Mouse (Mus musculus) adrenal gland, postnatal 4 days (tissue): ENCODE measurements around the gene Drg1. TPM values are rescaled to one million over a fixed set of nuclear protein-coding genes. Genes with fewer than 3 reads are reported as not detected.

Experiments
- DNase-seq, 2 experiments: peaks; one replicate each; pipeline ENCODE4 v3.0.0; 2021 to 2022; ENCODE audit warnings: low spot score in 2 of 2, mixed read lengths in 2 of 2
- total RNA-seq, 2 experiments: library from RNA; stranded (reverse); gene quantifications; 2 replicates each; pipeline ENCODE4 v1.2.3; 2021

Drg1 gene
- total RNA-seq, 2 experiments from 2014 or later = 116 to 117 TPM

DNA sequence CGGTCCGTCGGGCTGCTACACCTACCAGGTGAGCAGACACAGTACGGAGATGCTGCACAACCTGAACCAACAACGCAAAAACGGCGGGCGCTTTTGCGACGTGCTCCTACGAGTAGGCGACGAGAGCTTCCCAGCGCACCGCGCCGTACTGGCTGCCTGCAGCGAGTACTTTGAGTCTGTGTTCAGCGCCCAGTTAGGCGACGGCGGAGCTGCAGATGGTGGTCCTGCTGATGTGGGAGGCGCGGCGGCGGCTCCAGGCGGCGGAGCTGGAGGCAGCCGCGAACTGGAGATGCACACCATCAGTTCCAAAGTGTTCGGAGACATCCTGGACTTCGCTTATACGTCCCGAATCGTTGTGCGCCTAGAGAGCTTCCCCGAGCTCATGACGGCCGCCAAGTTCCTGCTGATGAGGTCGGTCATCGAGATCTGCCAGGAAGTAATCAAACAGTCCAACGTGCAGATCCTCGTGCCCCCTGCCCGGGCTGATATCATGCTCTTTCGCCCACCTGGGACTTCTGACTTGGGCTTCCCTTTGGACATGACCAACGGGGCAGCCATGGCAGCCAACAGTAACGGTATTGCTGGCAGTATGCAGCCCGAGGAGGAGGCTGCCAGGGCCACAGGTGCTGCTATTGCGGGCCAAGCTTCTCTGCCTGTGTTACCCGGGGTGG is 24.6 kb upstream of the Drg1 start:
- DNase-seq = no peak

DNA sequence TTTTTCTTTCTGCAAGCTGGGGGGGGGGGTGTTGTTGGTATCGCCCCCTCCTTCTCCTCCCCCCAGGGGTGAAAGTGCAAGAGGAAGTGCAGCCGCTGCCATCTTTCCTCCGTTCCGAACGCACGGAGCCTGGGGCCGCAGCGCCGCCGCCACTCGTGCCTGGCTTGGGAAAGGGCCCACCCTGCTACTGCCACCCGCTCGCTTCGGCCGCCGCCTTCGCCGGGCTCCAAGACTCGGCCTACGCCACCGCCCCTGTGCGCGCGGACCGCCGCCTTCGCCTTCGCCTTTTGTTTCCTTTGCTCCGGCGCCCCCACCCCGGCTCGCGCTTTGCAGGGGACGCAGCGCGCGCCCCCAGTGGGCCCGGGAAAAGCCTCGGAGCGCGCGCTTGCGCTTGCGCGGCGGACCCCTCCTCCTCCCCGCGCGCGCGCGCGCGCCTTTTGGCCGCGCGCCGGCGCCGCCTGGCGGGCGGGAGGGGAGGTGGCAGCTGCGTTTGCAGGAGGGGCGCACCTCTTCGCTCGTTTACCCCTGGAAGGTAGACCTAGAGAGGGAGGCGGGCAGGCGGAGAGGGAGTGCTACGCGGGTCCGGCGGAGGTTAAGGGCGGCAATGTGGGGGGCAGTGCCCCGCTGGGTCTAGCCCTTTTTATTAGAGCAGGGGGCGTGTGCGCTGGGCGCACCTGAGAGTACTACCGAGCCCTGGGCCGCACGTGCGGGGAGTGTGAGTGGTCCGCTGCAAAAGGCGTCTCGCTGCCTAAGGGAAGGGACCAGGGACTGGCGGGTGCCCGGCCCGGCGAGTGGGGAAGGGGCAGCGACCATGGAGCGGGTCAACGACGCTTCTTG is 23.8 kb upstream of the Drg1 start:
- DNase-seq = peak; percentile 68 to 74

DNA sequence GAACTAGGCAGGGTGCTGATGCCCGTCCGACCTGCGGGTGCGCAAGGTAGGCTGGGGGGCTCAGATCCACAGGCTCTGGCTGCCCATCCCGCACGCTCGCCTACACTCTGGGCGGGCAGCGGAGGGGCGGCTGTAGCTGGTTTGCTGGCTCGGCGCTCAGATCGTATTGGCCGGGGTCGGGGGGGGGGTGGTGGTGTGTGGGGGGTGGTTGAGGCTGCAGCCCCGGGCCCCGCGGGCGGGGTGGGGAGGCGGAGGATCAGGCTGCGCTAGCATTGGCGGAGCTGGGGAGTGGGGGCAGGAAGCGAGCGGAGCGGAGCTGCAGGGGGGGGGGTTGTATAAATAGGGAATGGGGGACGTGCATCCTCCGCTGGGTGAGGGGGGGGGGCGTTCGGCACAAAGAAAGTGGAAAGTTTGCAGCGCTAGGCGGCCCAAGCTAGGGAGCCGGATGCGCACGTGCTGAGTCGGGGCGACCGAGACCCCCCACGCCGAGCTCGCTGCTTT is 23.1 kb upstream of the Drg1 start:
- peak; percentile 54 to 75 for DNase-seq

DNA sequence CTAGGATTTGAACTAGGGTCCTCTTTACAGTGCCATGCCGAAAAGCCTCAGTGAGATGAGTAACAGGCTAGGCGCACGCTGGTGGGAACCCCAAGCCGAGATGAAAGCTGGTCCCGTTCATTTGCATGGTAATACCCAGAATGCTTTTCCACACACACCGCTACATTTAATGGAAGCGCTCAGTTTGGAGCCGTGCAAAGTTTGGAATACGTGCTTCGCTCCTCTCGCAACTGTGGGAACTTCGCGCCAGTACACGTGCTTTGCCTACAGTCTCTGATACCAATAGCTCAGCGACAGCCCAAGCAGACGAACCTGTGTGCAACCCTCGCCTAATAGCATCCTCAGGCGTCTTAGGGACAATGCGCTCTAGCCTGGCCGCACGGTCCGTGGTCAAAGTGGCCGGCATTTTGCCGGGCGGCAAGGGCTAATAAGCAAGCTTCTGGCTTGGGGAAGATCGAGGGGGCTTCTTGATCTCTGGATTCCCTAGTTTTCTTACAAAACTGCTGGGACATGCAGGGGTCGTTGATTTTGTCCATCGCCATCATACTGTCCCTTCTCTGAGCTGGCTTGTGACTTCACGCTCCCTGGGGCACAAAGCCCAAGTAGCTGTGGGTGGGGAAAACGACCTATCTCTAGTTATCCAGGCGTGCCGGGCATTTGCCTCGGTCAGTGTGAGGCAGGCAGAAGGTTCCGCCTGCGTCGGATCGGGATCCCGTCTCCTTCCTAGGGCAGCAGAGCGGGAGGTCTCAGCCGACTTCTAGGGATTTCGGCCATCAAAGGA is 22.5 kb upstream of the Drg1 start, which contains the start of gene Patz1:
Patz1 (plus strand) TSS at position 354 of the 781 bp plus-strand sequence.
- peak in 1 of 2 experiments; percentile 28 for DNase-seq

DNA sequence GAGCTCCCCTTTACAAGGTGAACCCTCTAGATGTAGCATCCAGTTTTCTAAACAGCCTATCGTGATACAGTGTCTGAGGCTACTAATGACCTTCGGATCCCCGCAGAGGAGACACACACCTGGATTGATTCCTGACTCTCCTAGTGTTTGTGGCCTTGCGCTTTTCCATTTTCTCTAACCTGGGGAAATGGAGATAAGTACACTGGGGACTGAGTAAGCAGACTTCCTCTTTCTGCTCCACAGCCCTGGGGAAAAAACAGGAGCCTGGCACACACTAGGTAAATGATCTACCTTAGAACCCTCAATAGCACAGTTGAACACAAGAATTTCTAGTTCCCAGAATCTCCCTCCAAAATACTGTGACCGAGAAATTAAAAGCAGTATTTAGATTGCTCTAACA is 21.7 kb upstream of the Drg1 start:
- no peak for DNase-seq

DNA sequence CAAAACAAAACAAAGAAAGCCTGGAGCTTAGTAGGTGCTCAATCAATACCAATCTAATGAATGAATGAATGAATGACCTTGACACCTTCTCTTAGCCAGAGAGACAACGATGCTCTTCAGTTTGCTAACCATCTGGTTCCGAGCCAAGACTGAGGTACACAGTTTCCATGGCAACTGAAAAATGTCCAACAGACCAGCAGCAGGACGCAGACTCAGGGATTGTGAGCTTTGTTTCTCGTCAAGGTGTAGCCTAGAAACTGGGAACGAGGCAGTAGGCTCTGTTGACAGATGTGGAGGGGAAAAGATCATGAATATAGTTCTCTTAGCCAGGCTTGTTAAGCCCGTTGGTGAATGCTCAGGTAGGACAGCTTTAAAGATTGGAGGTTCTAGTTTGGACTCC is 20.9 kb upstream of the Drg1 start:
- no peak for DNase-seq

DNA sequence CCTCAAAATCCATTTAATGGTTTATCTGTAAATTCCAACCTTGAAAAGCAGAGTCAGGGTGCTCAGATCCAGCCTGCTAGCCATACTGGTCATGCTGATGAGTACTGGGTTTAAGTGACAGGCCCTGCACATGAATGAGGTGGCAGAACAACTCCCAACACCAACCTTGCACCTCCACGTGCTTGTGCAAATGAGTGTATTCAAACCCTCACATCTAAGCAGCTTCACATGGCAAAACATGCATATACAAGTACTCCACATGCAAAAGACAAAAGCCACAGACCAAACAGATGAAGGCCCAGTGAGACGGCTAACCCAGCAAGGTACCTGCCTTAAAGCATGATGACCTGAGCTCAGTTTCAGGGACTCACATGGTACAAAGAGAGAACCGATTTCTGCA is 19.7 kb upstream of the Drg1 start:
- no peak for DNase-seq

DNA sequence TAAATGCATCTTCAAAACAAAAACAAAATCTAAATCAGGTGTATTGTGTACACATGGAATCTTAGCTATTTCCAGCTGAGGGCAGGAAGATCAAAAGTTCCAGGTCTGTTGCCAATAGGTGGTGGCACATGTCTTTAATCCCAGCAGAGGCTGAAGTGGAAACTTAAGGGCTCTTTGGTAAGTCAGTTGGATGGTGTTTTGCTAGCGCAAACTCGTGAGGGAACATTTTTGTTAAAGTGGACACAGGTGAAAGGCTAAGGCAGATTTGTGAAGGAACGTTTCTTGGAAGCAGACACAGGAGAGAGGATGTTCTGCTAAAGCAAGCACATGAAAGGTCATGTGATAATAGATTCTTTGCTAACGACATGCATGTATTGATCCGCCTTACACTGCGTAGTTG is 17.4 kb upstream of the Drg1 start:
- no peak for DNase-seq

DNA sequence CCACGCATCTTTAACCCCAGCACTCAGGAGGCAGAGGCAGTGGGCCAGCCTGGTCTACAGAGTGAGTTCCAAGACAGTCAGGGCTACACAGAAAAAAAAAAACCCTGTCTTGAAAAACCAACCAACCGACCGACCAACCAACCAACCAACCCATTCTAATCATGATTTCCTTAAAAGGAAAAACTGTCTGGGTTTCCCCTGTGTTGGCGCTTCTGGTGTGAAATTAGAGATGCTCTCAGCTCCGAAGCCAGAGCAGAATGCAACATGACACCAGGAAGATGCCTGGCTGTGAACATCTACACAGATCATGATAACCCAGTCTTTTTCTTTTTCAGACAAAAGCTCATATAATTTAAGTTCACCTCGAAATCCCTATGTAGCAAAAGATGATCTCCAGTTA is 16.7 kb upstream of the Drg1 start:
- no peak for DNase-seq

DNA sequence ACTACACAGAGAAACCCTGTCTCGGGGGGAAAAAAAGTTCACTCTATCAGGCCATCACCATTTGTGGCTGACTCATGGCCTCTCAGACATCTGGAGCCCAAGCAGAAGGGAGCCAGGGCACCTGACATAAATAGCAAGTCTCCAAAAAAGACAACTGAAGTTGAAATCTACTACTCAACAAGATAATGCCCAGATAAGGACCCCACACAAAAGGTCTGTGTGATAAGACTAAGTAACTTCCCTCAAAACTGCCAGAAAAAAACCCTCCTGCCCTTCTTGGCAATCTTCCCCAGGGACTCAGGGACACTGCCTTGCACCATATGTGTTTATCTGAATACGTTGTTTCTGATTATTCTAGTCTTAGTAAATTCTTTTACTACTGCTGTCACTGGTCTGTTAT is 13.5 kb upstream of the Drg1 start:
- DNase-seq = no peak

DNA sequence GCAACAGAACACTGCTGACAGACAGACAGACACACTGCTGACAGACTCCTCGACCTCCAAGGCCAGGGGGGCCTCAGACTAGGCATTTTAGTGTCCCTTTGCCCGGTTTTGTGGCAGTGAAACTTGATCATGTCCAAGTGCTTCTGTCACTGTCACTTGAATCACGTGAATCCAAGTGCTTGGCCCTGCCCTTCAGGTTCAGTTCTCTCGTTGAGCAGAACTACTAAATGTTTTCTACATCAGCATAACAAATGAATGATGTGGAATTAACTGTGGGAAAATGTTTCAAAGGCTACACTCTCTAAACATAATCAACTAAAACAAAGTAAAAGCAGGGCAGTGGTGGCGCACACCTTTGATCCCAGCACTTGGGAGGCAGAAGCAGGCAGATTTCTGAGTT is 12.1 kb upstream of the Drg1 start:
- DNase-seq = no peak

DNA sequence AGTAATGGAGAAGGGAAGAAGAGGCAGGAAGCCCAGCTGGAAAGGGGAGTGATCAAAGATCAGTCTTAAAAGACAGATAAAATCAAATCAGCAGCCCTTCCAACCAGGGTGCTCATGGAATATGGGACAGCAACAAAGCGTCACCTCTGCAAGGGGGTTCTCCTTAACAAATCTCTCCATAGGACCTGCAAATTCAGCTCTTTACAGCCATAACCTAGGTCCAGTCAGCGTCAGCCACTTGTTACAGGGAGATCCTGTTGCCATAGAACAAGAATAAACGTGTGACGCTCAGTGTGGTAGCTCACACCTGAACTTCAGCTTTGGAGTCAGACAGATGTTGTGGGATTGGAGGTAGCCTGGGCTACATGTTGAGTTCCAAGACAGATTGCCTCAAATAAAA is 3.0 kb upstream of the Drg1 start:
- DNase-seq = no peak

DNA sequence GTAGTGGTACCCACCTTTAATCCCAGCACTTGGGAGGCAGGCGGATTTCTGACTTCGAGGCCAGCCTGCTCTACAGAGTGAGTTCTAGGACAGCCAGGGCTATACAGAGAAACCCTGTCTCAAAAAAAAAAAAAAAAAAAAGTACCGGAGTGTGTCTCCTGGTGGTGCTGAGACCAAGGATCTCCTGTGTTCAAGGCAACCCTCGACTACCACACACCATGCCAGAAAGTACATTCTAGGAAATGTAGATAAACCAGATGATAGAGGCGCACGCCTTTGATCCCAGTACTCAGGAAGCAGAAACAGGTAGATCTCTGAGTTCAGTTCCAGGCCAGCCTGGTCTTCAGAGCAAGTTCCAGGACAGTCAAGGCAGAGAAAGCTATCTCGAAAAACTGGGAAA is 918 bp upstream of the Drg1 start:
- no peak for DNase-seq

DNA sequence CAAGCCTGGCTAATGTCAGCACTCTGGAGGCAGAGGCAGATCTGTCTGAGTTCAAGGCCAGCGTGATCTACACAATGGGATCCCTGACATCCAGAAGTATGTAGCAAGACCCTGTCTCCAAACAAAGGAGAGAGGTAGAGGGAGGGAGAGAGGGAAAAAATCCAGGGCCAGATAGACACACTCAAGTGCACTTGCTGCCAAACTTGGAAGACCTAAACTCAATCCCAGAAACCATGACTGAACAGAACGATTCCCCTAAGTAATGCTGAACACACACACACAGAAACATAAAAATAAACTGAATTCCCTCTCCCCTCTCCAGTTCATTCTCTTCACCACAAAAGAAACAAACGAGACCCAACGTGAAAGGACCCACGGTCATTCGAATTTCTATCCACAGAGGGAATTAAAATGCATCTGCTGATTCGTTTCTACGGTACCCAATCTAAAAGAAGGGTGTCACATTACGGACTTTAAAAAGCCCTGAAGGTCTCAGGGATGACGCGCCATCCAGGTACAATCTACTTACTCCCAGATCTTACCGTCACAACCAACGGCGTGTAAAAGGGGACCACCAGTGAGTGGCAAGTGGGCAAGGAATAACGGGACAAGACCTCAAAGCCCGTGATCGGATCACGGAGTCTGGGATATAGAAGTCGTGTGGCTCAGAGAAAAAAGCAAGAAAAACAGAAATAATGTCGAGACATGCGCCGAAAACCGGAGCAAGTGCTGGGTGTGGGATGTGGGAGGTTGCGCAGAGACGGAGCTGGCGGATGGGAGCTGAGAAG is 730 bp downstream of the Drg1 start:
- DNase-seq = no peak

DNA sequence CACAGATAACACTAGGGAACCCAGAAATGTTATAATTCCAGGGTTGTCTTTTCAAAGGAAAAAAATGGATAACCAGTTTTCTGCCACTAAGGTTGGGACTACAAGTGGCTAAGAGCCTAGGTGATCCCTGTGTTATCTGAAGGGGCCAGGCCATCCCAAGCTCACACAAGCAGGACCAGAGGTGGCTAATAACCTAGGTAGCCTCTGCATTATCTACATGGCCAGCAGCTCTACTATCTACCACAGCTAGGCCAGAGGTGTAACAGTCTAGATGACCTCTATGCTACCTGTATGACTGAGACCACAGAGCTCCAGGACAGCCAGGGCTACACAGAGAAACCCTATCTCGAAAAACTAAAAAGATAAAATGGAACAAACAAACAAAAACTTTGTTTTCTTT is 6.7 kb downstream of the Drg1 start:
- no peak for DNase-seq

DNA sequence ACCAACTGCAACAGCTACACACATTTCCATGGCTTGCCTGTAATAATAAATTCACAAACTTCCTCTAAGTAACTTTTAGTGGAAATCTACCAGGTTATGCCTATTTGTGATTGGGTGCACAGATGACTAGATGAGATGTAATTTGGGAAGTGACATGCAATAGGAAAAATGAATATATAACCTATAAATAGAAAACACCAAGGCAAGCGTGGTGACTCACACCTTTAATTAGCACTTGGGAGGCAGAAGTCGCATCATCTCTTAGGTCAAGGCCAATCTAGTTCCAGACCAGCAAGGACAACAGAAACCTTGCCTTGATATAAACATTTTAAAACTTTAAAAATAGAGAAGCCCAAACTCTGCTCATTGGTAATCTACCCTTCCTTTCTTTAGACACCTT is 18.8 kb downstream of the Drg1 start:
- no peak for DNase-seq

DNA sequence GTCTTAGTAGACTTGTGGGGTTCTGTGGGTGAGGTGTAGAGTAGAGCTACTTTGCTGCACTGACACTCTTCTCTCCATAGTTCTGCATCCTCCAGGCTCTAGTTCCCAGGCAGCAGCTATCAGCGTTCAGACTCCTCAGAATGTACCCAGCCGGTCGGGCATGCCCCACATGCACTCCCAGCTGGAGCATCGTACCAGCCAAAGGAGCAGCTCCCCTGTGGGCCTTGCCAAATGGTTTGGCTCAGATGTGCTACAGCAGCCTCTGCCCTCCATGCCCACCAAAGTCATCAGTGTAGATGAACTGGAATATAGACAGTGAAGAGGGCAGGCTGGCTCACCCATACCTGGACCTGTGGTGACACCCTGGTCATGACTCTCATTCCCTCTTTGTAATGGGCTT is 22.4 kb downstream of the Drg1 start:
- no peak for DNase-seq

DNA sequence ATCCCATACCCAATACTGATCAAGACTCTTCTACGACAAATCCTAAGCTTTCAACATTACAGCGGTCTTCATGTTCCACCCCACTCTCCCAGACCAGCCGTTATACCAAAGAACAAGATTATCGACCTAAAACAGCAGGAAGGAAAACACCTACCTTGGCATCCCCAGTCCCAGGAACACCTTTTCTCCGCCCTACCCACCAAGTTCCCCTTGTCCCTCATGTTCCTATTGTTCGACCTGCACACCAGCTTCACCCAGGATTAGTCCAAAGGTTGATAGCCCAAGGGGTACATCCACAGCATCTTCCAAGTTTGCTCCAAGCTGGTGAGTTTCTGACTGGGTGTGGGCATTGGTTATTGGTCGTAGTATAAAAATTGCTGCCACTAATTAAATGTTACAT is 23.8 kb downstream of the Drg1 start:
- DNase-seq = no peak

DNA sequence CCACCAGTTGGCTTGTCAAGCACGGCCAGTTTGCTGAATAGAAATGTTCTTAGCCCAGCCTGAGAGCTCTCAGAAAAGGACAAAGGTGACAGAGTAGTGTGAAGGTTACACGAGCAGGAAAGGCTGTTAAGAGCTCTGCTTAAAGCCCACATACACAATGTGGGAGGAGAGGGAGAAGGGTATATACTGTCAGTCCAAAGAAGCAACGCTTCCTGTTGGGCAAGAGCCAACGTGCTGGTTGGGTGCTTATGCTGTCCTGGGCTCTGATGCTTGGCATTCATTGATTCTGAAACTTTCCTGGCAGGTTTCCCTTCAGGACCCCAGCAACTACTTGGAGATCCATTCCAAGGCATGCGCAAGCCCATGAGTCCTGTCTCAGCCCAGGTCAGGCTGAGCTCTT is 30.9 kb downstream of the Drg1 start:
- no peak for DNase-seq

DNA sequence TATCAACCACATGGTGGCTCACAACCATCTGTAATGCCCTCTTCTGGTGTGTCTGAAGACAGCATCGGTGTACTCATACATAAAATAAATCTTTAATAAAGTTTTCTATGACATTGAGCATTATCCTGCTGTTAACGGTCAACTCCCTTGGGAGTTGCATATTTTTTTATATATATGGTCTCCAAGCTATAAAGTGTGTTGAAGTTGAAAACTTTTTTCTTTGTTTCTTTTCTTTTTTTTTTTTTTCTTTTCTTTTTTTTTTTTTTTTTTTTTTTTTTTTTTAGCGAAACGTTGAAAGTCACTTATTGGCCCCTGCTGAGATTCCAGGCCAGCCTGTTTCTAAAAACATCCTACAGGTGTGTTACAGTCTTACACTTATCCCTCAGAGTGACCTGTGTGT is 32.5 kb downstream of the Drg1 start:
- DNase-seq = no peak

DNA sequence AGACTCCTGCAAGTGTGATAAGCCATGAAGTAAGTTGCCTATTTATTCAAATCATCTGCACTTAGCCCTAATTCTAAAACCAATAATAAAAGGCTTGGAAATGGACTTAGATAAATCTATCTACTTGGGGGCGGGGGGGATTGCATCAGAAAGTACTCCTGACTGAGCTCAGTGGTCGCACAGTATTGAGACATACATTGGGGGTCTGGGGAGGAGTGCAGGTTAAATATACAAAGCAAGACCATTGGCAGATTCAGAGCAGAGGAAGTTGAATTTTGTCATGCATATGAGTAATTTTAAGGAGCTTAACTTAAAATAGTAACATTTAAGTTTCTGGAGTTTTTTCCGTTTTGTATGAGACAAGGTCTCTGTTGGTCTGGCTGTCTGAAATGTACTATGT is 34.0 kb downstream of the Drg1 start:
- no peak for DNase-seq
